Mouse (Mus musculus): ENCODE results near the gene Hoxa9.

GRCm38 (mm10) chr6:52204050-52204752, 26.7 kb downstream of the Hoxa9 start, which contains the start of gene Hoxa5:
- TF ChIP-seq MAX (IDR thresholded peaks at IDR 0.05; ENCODE audit: low read depth) (no peak), CEBPB (IDR thresholded peaks at IDR 0.05; ENCODE audit: insufficient read depth, poor library complexity, severe bottlenecking) (no peak), POLR2A (IDR thresholded peaks at IDR 0.05; ENCODE audit: insufficient read length, low read depth) (no peak), MYOD1 (IDR thresholded peaks at IDR 0.05; ENCODE audit: control insufficient read depth in 1 of 3, insufficient read length in 2 of 3, low read depth in 2 of 3) (no peak), E2F4 (IDR thresholded peaks at IDR 0.05; ENCODE audit: insufficient read depth) (no peak)
